Mouse (Mus musculus) lung, postnatal 0 days (tissue): ENCODE data around the gene Sfmbt1.
A peak's percentile ranks its signal among the peaks of the same experiment; 100 is the strongest.

Source experiments
- CTCF ChIP-seq: IDR thresholded peaks from 2 replicates; pipeline ENCODE4 v1.5.1; 2016; ENCODE audit warnings: antibody characterized with exemption, mild to moderate bottlenecking
- EP300 ChIP-seq: IDR thresholded peaks from 2 replicates; pipeline ENCODE4 v1.6.1; 2016; ENCODE audit warnings: antibody characterized with exemption, mild to moderate bottlenecking, control low read depth

DNA sequence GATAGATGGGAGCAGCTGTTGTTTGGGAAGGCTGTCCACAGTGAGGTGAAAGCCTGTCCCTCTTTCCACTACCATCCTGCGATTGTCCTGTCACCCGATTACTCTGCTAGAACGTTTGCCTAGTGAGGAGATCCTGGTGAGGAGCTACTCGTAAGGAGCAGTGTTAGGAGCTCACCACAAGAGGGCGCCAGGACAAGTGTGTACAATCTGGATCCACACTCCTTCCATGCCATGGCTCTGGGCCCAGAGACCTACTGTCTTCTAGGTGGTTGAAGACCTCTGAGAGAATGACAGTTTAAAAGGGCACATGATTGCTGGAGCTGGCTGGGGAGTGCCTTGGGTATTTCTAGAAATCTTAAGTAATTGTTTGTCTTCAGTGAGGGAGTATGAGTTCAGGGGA, 152.4 kb downstream of the Sfmbt1 start:
- peak; percentile 98 for TF ChIP-seq CTCF
- TF ChIP-seq EP300, result no peak
